Mouse (Mus musculus) neutrophil, adult 5-6 weeks (primary cell): ENCODE measurements around the gene Tpcn2. TPM values are rescaled to one million over a fixed set of nuclear protein-coding genes. Genes with fewer than 3 reads are reported as not detected.

ENCODE experiments used
- ATAC-seq: fragments of 151-379, 151-347 bp; 2 replicates; pipeline ENCODE4 v1.8.0; 2017; ENCODE audit warnings: mild to moderate bottlenecking, moderate TSS enrichment; ENCODE audit not compliant: insufficient number of reproducible peaks, poor library complexity, low FRiP score, severe bottlenecking; ENCODE audit errors: extremely low read depth
- total RNA-seq: library from RNA; stranded (forward); fragments of 200-1000 nt; gene quantifications from 2 replicates; pipeline ENCODE4 v1.2.3, GENCODE M21; 2017

Gene Tpcn2
- total RNA-seq, 1 experiment from 2014 or later = 30.1 TPM

GRCm38 (mm10) chr7:145211680-145212659 is 71.8 kb downstream of the Tpcn2 start:
- no peak for ATAC-seq

DNA sequence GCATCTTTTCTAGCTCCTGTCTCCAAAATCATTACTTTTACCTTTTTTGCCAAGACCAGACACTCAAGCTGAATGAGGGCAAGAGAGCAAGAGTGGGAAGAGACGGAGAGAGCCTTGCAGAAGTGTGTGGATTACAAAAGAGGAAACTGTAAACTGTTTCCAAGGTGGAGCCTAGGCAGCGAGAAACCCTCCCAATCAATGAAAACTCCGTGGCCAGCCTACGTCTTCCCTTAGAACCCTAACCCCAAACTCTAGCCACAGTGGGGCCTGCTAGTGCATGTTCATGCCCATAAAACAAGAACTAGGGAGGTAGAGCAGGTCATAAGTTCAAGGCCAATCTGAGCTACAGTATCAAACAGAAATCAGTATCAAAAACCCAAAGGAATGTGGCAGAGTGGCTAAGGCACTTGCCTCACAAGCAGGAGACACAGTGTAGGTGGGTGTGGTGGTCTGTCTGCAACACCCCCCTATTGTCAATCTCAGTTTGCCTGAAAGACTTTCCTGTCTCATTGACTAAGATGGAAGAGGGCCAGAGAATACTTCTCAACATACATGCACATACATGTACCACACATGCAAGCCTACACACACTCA is 73.2 kb downstream of the Tpcn2 start:
- no peak for ATAC-seq

DNA sequence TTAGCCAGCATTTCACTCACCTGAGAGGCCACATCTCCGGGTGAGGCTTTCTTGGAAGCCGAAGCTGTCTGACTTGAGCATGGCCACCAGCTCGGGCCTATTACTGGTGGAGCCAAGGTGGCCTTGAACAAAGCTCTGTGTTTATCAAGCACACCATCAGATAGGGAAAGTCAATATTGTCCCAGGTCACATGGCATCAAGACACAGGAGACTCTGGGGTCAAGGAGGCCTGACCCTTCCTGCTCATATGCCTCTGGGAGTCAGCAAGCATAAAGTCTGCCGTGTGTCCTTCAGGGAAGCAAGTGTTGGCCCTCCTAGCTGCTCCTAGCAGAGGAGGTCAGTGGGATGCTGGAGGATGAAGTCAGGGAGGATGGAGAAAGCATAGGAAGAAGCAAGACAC is 75.8 kb downstream of the Tpcn2 start, which contains the start of gene 1810010D01Rik:
1810010D01Rik (minus strand) TSS at position 114 of the 400 bp plus-strand sequence.
- no peak for ATAC-seq

DNA sequence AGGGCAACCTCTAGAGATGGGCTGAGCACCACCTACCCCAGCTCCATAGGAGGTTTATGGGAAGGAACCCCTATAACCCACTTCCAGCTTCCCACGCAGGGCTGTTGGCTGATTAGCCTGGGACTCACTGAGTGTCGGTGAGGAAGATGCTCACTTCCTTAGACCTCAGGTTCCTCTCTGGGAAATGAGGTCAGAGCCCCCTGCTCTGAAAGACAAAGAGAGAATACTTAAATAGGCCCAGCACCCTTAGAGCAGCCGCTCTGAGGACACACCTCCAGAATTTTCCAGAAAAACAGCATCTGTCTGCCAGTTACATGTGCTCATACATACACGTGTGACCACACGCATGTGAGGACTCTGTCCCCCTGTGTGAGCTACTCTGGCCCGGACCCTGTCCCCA is 77.0 kb downstream of the Tpcn2 start:
- no peak for ATAC-seq

GRCm38 (mm10) chr7:145206056-145206610 is 77.7 kb downstream of the Tpcn2 start:
- no peak for ATAC-seq

- ATAC-seq = no peak
These were observed 78.4 kb downstream of the Tpcn2 start for GRCm38 (mm10) chr7:145205363-145205902.

DNA sequence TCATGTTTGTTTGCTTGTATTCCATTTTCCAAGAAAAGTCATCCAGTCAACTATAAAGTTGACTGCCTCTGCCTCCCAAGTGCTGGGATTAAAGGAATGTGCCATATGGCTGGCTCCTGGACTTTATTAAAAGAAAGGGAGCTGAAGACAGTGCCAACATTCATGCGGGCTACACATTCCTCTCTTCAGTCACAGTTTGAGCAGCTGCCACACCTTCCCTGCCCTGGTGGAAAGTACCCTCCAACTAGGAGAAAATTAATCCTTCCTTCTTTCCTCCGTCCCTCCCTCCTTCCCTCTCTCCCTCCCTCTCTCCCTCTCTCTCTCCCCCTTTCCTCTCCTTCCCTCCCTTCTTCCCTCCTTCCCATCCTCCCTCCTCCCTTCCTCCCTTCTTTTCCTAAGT is 84.1 kb downstream of the Tpcn2 start:
- no peak for ATAC-seq

DNA sequence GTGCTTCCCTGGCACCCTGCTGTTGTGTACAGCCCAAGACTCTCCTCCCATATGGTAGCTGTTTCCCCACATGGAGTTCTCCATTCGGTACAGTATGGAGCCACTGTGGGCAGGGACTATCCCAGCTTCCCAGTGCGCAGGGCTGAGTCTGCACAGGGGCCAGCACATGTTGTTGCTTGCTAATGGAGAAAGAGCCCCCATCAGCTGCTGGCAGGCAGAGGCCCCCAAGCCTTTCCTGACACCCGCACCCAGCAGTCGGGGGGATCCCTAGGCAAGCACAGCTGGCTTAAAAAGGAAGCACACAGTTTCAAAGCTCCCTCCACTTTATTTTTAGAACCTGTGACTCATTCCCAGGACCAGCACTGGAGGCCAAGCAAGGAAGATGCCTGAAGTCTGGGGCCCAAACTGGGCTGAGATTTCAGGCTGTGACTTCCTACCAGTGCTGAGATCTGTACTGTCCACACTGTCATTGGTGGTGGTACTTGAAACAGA is 85.5 kb downstream of the Tpcn2 start:
- ATAC-seq = no peak

- no peak for ATAC-seq
These were observed 86.1 kb downstream of the Tpcn2 start for GRCm38 (mm10) chr7:145197711-145198110.

GRCm38 (mm10) chr7:145197042-145197441 is 86.8 kb downstream of the Tpcn2 start:
- ATAC-seq = no peak

- no peak for ATAC-seq
These were observed 87.5 kb downstream of the Tpcn2 start for GRCm38 (mm10) chr7:145196340-145196739.

DNA sequence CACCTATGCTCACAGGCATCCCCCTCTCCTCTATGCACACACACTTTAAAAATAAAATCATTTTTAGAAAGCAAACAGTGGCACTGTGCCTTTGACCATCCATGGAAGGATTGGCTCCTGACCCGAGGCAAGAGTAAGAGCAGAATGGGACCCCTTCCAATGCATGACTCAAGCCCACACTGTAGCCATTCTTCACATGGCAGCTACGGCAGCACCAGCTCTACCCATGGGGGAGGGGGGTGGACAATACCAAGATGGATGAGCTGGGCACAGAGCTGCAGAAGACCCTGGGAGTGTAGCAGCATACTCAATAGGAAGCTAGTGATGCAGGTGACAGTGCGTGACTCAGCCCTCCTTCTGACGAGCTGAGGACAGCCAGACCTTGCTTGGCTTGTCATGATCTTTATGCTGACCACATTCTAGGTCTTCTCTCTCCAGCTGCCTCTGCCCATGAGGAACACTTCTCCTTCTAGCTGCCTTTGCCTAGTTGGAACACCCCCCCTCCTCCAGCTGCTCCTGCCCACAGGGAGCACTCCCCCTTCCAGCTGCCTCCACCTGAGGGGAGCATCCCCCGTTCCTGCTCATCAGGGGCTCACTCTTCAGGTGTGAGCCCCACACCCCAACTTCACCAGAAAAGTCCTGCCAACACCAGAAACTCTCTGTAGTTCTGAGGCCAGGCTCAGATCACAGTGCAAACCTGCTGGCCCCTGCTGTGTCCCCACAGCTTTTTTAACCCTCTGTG is 88.5 kb downstream of the Tpcn2 start:
- no peak for ATAC-seq

DNA sequence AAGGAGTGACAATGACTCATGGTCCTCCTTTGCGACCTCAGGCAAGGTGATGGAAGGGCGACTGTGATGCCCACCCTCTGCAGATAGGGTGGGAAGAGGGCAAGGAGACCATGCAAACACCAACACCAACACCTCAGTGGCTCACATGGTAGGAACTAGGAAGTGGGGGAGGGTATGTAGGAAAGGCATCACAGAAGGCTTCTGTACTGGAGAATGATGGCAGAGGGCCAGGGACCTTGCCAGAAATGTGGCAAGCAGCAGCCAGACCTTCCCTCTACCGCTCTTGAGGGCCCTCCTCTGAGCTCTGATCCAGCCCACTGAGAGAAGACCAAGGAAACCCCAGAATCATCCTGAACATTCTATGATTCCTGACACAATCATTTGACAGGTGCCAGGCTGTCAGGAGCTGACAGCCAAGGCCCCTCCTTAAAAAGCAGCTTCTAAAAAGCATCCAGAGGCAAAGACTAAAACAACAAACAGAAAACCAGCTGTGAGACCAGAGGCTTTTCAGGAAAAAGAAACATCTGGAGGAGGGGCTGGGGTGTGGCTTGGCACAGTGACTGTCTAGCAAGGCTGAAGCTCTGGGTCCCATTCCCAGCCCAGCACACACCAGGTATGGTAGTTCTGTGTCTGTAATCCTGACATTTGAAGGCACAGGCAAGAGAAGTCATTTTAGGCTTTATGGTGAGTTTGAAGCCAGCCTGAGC is 89.2 kb downstream of the Tpcn2 start:
- no peak for ATAC-seq

- no peak for ATAC-seq
These were observed 91.0 kb downstream of the Tpcn2 start for GRCm38 (mm10) chr7:145192836-145193235.

- ATAC-seq = no peak
These were observed 93.3 kb downstream of the Tpcn2 start for GRCm38 (mm10) chr7:145190520-145190919.

- ATAC-seq = no peak
These were observed 94.5 kb downstream of the Tpcn2 start for GRCm38 (mm10) chr7:145189342-145189741.

DNA sequence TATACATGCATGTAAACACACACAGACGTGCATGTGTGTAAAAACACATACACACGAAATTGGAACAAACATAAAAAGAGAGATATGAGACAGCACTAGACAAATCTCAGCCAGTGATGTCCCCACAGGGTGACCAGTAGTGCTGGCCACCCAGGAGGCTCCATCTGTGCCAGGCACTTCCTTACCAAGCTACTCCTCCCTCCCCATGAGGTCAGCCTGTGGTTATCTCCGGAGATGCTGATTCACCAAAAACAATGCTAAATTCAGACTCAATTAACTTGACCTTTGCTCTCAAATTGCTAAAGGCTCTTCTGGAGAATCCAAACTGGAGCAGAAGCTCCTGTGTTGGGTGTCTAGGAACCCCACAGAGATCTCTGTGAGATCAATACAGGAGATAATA is 96.0 kb downstream of the Tpcn2 start:
- no peak for ATAC-seq

- no peak for ATAC-seq
These were observed 101.4 kb downstream of the Tpcn2 start for GRCm38 (mm10) chr7:145182388-145182787.
